Mouse (Mus musculus) testis, adult 2 months (tissue): ENCODE results near the gene Hcfc2.

Experiments used
- CTCF ChIP-seq: fragments of 200-500 bp; IDR thresholded peaks from 2 replicates; pipeline ENCODE4 v1.5.1; 2012; ENCODE audit warnings: low read depth, mild to moderate bottlenecking, inconsistent platforms, low read length, moderate library complexity; ENCODE audit not compliant: control insufficient read depth, insufficient read depth, insufficient replicate concordance
- POLR2A ChIP-seq: fragments of 200-500 bp; IDR thresholded peaks from 2 replicates; pipeline ENCODE4 v1.6.1; 2012; ENCODE audit warnings: low read depth, mild to moderate bottlenecking, inconsistent platforms, low read length, moderate library complexity; ENCODE audit not compliant: control insufficient read depth

DNA sequence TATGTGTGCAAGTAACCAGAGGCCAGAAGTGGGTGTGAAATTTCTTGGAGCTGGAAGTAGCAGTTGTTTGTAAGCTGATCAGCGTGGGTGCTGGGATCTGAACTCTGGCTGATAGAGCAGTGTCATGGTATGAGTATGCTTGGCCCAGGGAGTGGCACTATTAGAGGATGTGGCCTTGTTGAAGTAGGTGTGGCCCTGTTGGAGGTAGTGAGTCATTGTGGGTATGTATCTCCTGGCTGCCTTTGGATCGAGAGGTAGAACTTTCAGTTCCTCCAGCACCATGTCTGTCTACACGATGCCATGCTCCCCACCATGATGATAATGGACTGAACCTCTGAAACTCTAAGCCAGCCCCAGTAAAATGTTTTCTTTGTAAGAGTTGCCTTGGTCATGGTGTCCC is 84.4 kb downstream of the Hcfc2 start:
- TF ChIP-seq CTCF, result no peak
- no peak for TF ChIP-seq POLR2A
